Mouse (Mus musculus) myocyte (in vitro differentiated cells): ENCODE results near the gene Glrx. TPM values are rescaled to one million over a fixed set of nuclear protein-coding genes. Genes with fewer than 3 reads are reported as not detected.
"Not testable (repeated sequence)": the region's sequence is repeated elsewhere in the genome, so short reads cannot be mapped to it uniquely, and the experiment has no call there.

Source experiments
- H3K27me3 ChIP-seq: one replicate; pipeline ENCODE4 v1.6.1; 2011; ENCODE audit not compliant: control insufficient read depth, insufficient read depth, insufficient read length
- H3K36me3 ChIP-seq: one replicate; pipeline ENCODE4 v1.6.1; 2011; ENCODE audit not compliant: control insufficient read depth, insufficient read depth
- H3K4me2 ChIP-seq: one replicate; pipeline ENCODE4 v1.6.1; 2011; ENCODE audit warnings: low read depth, control low read depth
- H3K4me3 ChIP-seq: one replicate; pipeline ENCODE4 v1.5.1; 2011; ENCODE audit warnings: mild to moderate bottlenecking, control low read depth, moderate library complexity
- H3K79me2 ChIP-seq: one replicate; pipeline ENCODE4 v1.6.1; 2011; ENCODE audit not compliant: control insufficient read depth, insufficient read depth
- H3ac ChIP-seq: one replicate; pipeline ENCODE4 v1.6.1; 2011; ENCODE audit not compliant: control insufficient read depth, insufficient read length
- CEBPB ChIP-seq: IDR thresholded peaks from 2 replicates; pipeline ENCODE4 v1.6.1; 2011; ENCODE audit warnings: mild to moderate bottlenecking, moderate library complexity; ENCODE audit not compliant: poor library complexity, insufficient read depth, severe bottlenecking
- E2F4 ChIP-seq: IDR thresholded peaks from one replicate; pipeline ENCODE4 v1.6.1; 2011; ENCODE audit warnings: mild to moderate bottlenecking, control low read depth, moderate library complexity; ENCODE audit not compliant: insufficient read depth
- MAX ChIP-seq: IDR thresholded peaks from one replicate; pipeline ENCODE4 v1.6.1; 2011; ENCODE audit warnings: low read depth, mild to moderate bottlenecking, control low read depth
- MYOD1 ChIP-seq, 3 experiments: IDR thresholded peaks; one replicate each; pipeline ENCODE4 v1.6.1; 2011; ENCODE audit warnings: control low read depth in 2 of 3, low read depth in 2 of 3, mild to moderate bottlenecking in 2 of 3, moderate library complexity in 1 of 3; ENCODE audit not compliant: insufficient read length in 2 of 3, control insufficient read depth in 1 of 3
- MYOG ChIP-seq, 3 experiments: IDR thresholded peaks; one replicate each; pipeline ENCODE4 v1.6.1; 2011; ENCODE audit warnings: control low read depth in 2 of 3, low read depth in 2 of 3, mild to moderate bottlenecking in 2 of 3; ENCODE audit not compliant: insufficient read length in 2 of 3, control insufficient read depth in 1 of 3, insufficient read depth in 1 of 3
- POLR2A ChIP-seq: IDR thresholded peaks from one replicate; pipeline ENCODE4 v1.6.1; 2011; ENCODE audit warnings: low read depth, mild to moderate bottlenecking, control low read depth, moderate library complexity; ENCODE audit not compliant: insufficient read length
- POLR2AphosphoS2 ChIP-seq: IDR thresholded peaks from one replicate; pipeline ENCODE4 v1.6.1; 2011; ENCODE audit warnings: low read depth, control low read depth; ENCODE audit not compliant: insufficient read length
- REST ChIP-seq: IDR thresholded peaks from one replicate; pipeline ENCODE4 v1.6.1; 2011; ENCODE audit warnings: mild to moderate bottlenecking, control low read depth, moderate library complexity; ENCODE audit not compliant: insufficient read depth, insufficient read length
- SRF ChIP-seq: IDR thresholded peaks from one replicate; pipeline ENCODE4 v1.6.1; 2011; ENCODE audit warnings: low read depth; ENCODE audit not compliant: control insufficient read depth, insufficient read length
- TCF12 ChIP-seq: IDR thresholded peaks from one replicate; pipeline ENCODE4 v1.6.1; 2011; ENCODE audit warnings: mild to moderate bottlenecking, control low read depth; ENCODE audit not compliant: poor library complexity, insufficient read depth, severe bottlenecking
- TCF3 ChIP-seq: IDR thresholded peaks from one replicate; pipeline ENCODE4 v1.6.1; 2011; ENCODE audit warnings: low read depth, control low read depth; ENCODE audit not compliant: insufficient read length
- USF1 ChIP-seq: IDR thresholded peaks from one replicate; pipeline ENCODE4 v1.6.1; 2011; ENCODE audit warnings: low read depth, mild to moderate bottlenecking, control low read depth, moderate library complexity
- polyA plus RNA-seq: library from polyadenylated mRNA; unstranded; fragments of >200 nt; fragmentation: generic; extraction: Trizol; gene quantifications from one replicate; pipeline ENCODE4 v1.2.1, GENCODE M21; 2012; ENCODE audit warnings: missing spikeins

Gene Glrx
- polyA plus RNA-seq, 1 experiment = 27.5 TPM

DNA sequence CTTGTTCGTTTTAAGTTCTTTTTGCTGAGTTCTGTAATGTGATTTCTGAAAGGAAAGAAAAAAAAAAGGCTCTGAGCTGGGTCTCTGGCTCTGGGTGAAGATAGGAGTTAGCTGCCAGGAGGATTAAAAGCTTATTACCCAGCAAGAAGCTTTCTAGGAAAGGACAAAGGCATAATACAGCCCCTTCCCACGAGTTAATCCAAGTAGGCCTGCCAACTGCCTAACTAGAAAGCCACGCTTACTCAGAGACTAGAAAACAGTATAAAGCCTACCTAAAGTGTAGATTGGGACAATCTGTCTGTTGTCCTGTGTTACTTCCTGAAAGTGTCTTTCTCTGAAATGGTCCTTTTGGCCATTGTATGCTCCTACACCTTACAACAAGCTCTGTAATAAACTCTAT, 21.2 kb upstream of the Glrx start:
- H3K4me2 ChIP-seq = no peak overlapping the region
- H3K79me2 ChIP-seq = no peaks in the 10 kb centered on the region
- no peak overlapping the region for H3K4me3 ChIP-seq
- no peaks in the 10 kb centered on the region for H3K27me3 ChIP-seq
- H3K36me3 ChIP-seq = no peaks in the 10 kb centered on the region
- H3ac ChIP-seq = no peak overlapping the region
- TF ChIP-seq USF1 (no peak), REST (no peak), MYOD1 (IDR thresholded peaks at IDR 0.05; ENCODE audit: control insufficient read depth in 1 of 3, insufficient read length in 2 of 3, low read depth in 2 of 3) (no peak), TCF12 (no peak), CEBPB (no peak), POLR2AphosphoS2 (no peak), TCF3 (no peak), MYOG (IDR thresholded peaks at IDR 0.05; ENCODE audit: control insufficient read depth in 1 of 3, insufficient read depth in 1 of 3, insufficient read length in 2 of 3, low read depth in 2 of 3) (no peak), POLR2A (no peak), MAX (no peak), SRF (no peak), E2F4 (no peak)

DNA sequence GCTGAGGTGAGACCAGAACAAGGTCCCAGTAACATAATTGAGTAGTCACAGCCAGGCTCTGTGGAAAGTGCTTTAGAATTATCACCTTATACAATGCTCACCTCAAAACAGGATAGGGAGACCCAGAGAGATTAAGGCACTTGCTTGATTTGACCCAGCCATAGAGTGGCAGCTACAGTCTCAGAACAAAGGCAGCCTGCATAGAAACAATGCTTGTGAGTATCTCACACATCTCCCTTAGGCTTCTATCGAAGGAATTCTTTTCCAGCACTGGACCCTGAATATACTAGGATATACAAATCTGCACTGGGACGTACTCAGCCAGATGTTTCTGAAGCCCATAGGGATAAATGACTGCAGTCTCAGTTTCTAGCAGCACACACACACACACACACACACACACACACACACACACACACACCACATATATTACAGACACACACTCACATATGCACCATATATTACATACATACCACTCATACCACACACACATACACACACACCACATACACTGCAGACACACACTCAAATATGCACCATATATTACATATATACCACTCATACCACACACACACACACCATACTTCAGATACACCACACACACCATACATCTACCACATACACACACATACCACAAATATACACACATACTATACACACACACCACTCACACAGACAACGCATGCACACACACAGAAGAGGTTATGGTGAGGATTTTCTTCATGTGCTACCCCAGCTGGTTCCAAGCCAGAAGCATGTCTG, 20.5 kb upstream of the Glrx start:
- H3K4me3 ChIP-seq = no peak overlapping the region
- no peak for TF ChIP-seq TCF3
- TF ChIP-seq CEBPB = no peak
- TF ChIP-seq TCF12 = no peak
- no peak for TF ChIP-seq MYOD1 (IDR thresholded peaks at IDR 0.05; ENCODE audit: control insufficient read depth in 1 of 3, insufficient read length in 2 of 3, low read depth in 2 of 3)
- TF ChIP-seq REST = no peak
- no peak for TF ChIP-seq POLR2A
- no peak for TF ChIP-seq E2F4
- TF ChIP-seq POLR2AphosphoS2 = no peak
- TF ChIP-seq USF1 = no peak

DNA sequence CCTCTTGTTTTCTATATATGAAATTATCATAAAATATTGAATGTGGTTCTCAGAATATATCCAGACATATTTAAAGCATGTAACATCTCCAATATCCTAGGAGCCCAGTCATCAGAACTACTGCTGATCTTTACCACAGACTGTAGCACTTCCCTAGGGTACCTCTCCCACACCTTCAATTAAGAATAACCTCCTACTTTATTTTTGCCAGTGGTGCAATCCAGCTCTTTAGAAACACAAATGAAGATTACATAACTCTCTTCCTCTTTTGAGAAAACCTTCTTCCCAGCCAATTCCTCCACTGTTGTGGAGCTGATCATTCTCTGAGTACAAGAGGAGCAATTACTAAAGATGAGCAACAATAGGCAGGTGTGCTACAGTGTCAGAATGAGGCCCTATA, 19.8 kb upstream of the Glrx start:
- H3K4me2 ChIP-seq = no peak overlapping the region
- no peaks in the 10 kb centered on the region for H3K27me3 ChIP-seq
- TF ChIP-seq REST = no peak
- no peak for TF ChIP-seq TCF12
- TF ChIP-seq POLR2AphosphoS2 = no peak
- TF ChIP-seq USF1 = no peak
- no peak for TF ChIP-seq POLR2A
- no peak for TF ChIP-seq MAX
- H3K79me2 ChIP-seq = no peaks in the 10 kb centered on the region
- H3K36me3 ChIP-seq = no peaks in the 10 kb centered on the region
- H3K4me3 ChIP-seq = no peak overlapping the region
- no peak overlapping the region for H3ac ChIP-seq

More for the DNA sequence above, 20.5 kb upstream of the Glrx start:
- no peak overlapping the region for H3K4me2 ChIP-seq
- no peaks in the 10 kb centered on the region for H3K36me3 ChIP-seq
- no peaks in the 10 kb centered on the region for H3K27me3 ChIP-seq
- no peak overlapping the region for H3ac ChIP-seq
- H3K79me2 ChIP-seq = no peaks in the 10 kb centered on the region

DNA sequence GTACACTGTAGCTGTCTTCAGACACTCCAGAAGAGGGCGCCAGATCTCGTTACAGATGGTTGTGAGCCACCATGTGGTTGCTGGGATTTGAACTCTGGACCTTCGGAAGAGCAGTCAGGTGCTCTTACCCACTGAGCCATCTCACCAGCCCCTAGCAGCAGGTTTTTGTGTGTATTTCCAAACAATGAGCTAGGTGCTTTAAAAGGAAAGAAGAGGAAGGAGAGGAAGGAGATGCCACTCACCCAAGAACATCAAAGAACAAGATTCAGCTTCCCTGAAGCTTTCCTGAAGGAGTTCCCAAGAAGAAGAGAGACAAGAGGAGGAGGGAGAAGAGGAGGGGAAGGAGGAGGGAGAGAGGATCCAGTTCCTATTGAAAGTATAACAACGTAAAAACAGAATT, 17.3 kb upstream of the Glrx start:
- H3K4me2 ChIP-seq, H3ac ChIP-seq, H3K36me3 ChIP-seq, H3K4me3 ChIP-seq, H3K79me2 ChIP-seq, H3K27me3 ChIP-seq: not testable (repeated sequence)

DNA sequence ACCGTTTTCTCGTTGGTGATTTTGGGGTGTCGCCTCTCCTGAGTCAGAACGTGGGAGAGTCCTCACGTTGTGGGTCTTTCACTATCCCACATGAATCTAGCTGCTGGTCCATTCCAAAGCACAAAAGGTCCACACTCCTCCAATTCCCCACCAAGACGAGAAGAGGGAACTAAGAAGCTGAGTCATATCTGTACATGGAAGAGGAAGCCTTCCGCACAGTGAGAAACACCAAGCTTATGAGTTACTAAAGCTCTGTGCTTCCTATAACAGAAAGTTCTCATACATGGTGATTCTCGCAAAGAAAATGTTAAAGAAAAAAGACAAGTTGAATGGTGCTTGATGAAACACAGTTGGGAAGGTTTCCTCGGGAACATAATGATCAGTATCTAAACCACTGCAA, 16.5 kb upstream of the Glrx start:
- TF ChIP-seq MAX (no peak), CEBPB (no peak), POLR2A (no peak), SRF (no peak), USF1 (no peak), MYOD1 (IDR thresholded peaks at IDR 0.05; ENCODE audit: control insufficient read depth in 1 of 3, insufficient read length in 2 of 3, low read depth in 2 of 3) (no peak)
- H3K4me3 ChIP-seq = no peak overlapping the region

More for the DNA sequence above, 16.5 kb upstream of the Glrx start:
- Histone ChIP-seq H3ac (no peak overlapping the region), H3K27me3 (no peaks in the 10 kb centered on the region), H3K36me3 (no peaks in the 10 kb centered on the region), H3K4me2 (no peak overlapping the region), H3K79me2 (no peaks in the 10 kb centered on the region)
